Mouse (Mus musculus): ENCODE measurements around the gene Gna12. TPM values are rescaled to one million over a fixed set of nuclear protein-coding genes. Genes with fewer than 3 reads are reported as not detected.

The Gna12 gene
- 86.9 and 87.5 TPM in 2 replicates for polyA plus RNA-seq (2012; rRNA removed)

GRCm38 (mm10) chr5:140830314-140831063 lies at the start of gene Gna12:
Gene Gna12 (minus strand): TSS chr5:140830431.
- DNase-seq (ENCODE audit: low read depth), result peak; percentile 96

- no peak for DNase-seq (ENCODE audit: low read depth)
These were observed 48.4 kb upstream of the Gna12 start for GRCm38 (mm10) chr5:140878644-140879043.

GRCm38 (mm10) chr5:140873736-140874307 lies 43.6 kb upstream of the Gna12 start:
- no peak for DNase-seq (ENCODE audit: low read depth)

- DNase-seq (ENCODE audit: low read depth), result no peak
These were observed 42.9 kb upstream of the Gna12 start for GRCm38 (mm10) chr5:140873039-140873551.

GRCm38 (mm10) chr5:140872532-140873038 lies 42.4 kb upstream of the Gna12 start:
- no peak for DNase-seq (ENCODE audit: low read depth)

- no peak for DNase-seq (ENCODE audit: low read depth)
These were observed 41.0 kb upstream of the Gna12 start for GRCm38 (mm10) chr5:140871241-140871640.

GRCm38 (mm10) chr5:140869034-140869433 lies 38.8 kb upstream of the Gna12 start:
- no peak for DNase-seq (ENCODE audit: low read depth)

GRCm38 (mm10) chr5:140859730-140860129 lies 29.5 kb upstream of the Gna12 start:
- DNase-seq (ENCODE audit: low read depth), result no peak

GRCm38 (mm10) chr5:140858335-140858734 lies 28.1 kb upstream of the Gna12 start:
- DNase-seq (ENCODE audit: low read depth), result no peak

GRCm38 (mm10) chr5:140857432-140858154 lies 27.4 kb upstream of the Gna12 start:
- no peak for DNase-seq (ENCODE audit: low read depth)

- no peak for DNase-seq (ENCODE audit: low read depth)
These were observed 25.8 kb upstream of the Gna12 start for GRCm38 (mm10) chr5:140855909-140856530.

GRCm38 (mm10) chr5:140854700-140855099 lies 24.5 kb upstream of the Gna12 start:
- no peak for DNase-seq (ENCODE audit: low read depth)

- no peak for DNase-seq (ENCODE audit: low read depth)
These were observed 23.5 kb upstream of the Gna12 start for GRCm38 (mm10) chr5:140853723-140854122.

- no peak for DNase-seq (ENCODE audit: low read depth)
These were observed 22.3 kb upstream of the Gna12 start for GRCm38 (mm10) chr5:140852435-140852996.

- no peak for DNase-seq (ENCODE audit: low read depth)
These were observed 17.1 kb upstream of the Gna12 start for GRCm38 (mm10) chr5:140847300-140847729.

- DNase-seq (ENCODE audit: low read depth), result no peak
These were observed 11.7 kb upstream of the Gna12 start for GRCm38 (mm10) chr5:140841942-140842341.

GRCm38 (mm10) chr5:140831064-140831431 lies 817 bp upstream of the Gna12 start:
- DNase-seq (ENCODE audit: low read depth), result no peak

GRCm38 (mm10) chr5:140829911-140830294 lies 328 bp downstream of the Gna12 start:
- DNase-seq (ENCODE audit: low read depth), result no peak

- no peak for DNase-seq (ENCODE audit: low read depth)
These were observed 935 bp downstream of the Gna12 start for GRCm38 (mm10) chr5:140829081-140829910.

- DNase-seq (ENCODE audit: low read depth), result no peak
These were observed 1.9 kb downstream of the Gna12 start for GRCm38 (mm10) chr5:140828363-140828762.

- DNase-seq (ENCODE audit: low read depth), result no peak
These were observed 2.3 kb downstream of the Gna12 start for GRCm38 (mm10) chr5:140827896-140828295.
